Mouse (Mus musculus) forebrain, postnatal 0 days (tissue): Measurements from ENCODE around the gene Yju2. TPM values are rescaled to one million over a fixed set of nuclear protein-coding genes. Genes with fewer than 3 reads are reported as not detected.

Source experiments
- ATAC-seq: fragments of 200-750 bp; cut with Nextera tagmentation; 2 replicates; pipeline ENCODE4 v1.8.0; 2017; ENCODE audit warnings: mild to moderate bottlenecking, moderate library complexity
- DNase-seq: peaks from one replicate; pipeline ENCODE4 v3.0.0-alpha.2; 2015
- H3K27ac ChIP-seq: fragments of 300-500 bp; sonication (generic); 2 replicates; pipeline ENCODE4 v1.5.1; 2014; ENCODE audit warnings: low read depth, mild to moderate bottlenecking, antibody characterized with exemption, low read length, moderate library complexity, mixed read lengths
- H3K27me3 ChIP-seq: fragments of 300-500 bp; sonication (generic); 2 replicates; pipeline ENCODE4 v1.6.1; 2014; ENCODE audit warnings: mild to moderate bottlenecking, low read length, mixed read lengths; ENCODE audit not compliant: insufficient read depth
- H3K36me3 ChIP-seq: fragments of 300-500 bp; sonication (generic); 2 replicates; pipeline ENCODE4 v1.6.1; 2014; ENCODE audit warnings: mild to moderate bottlenecking, moderate library complexity; ENCODE audit not compliant: insufficient read depth
- H3K4me1 ChIP-seq: fragments of 300-500 bp; sonication (generic); 2 replicates; pipeline ENCODE4 v1.6.1; 2014; ENCODE audit warnings: antibody characterized with exemption; ENCODE audit not compliant: insufficient read depth
- H3K4me2 ChIP-seq: fragments of 300-500 bp; sonication (generic); 2 replicates; pipeline ENCODE4 v1.6.1; 2014; ENCODE audit warnings: low read depth, mild to moderate bottlenecking, moderate library complexity
- H3K4me3 ChIP-seq: fragments of 300-500 bp; sonication (generic); 2 replicates; pipeline ENCODE4 v1.5.1; 2014; ENCODE audit warnings: low read depth, low read length, mixed read lengths
- H3K9ac ChIP-seq: fragments of 300-500 bp; sonication (generic); 2 replicates; pipeline ENCODE4 v1.6.1; 2014; ENCODE audit warnings: mild to moderate bottlenecking
- H3K9me3 ChIP-seq: fragments of 300-500 bp; sonication (generic); 2 replicates; pipeline ENCODE4 v1.6.1; 2016; ENCODE audit warnings: low read length
- CTCF ChIP-seq: sonication (generic); IDR thresholded peaks from 2 replicates; pipeline ENCODE4 v1.5.1; 2016; ENCODE audit warnings: antibody characterized with exemption, control low read depth, low read depth
- WGBS: fragments of 180-500 bp; shearing (Covaris S2); extraction: QIAGEN DNeasy Blood & Tissue Kit; methylation state at CpG from one replicate; pipeline ENCODE4 v1.1.7; 2014; 5-methylcytosine and 5-hydroxymethylcytosine counted together
- polyA plus RNA-seq: library from polyadenylated mRNA; unstranded; fragments of >200 nt; fragmentation: Nextera tagmentation; extraction: Ambion mirVana; gene quantifications from 2 replicates; pipeline ENCODE4 v1.2.1, GENCODE M21; 2015
- total RNA-seq: library from RNA; depleted of rRNA; stranded (reverse); fragments of >200 nt; gene quantifications from 2 replicates; pipeline ENCODE4 v1.2.3, GENCODE M21; 2014

Yju2 gene
- total and polyA plus RNA-seq, 2 experiments from 2014 or later, result 12.9 to 15.2 TPM

GRCm38 (mm10) chr17:55969560-55969959 is 10.7 kb downstream of the Yju2 start:
- no peak for TF ChIP-seq CTCF
- no peaks in the 10 kb centered on the region for H3K9me3 ChIP-seq
- ATAC-seq, result peak; percentile 61

GRCm38 (mm10) chr17:55969966-55970891 is 11.3 kb downstream of the Yju2 start, which contains the start of gene Shd:
Shd (plus strand) TSS chr17:55970467.
- DNase-seq, result peak; percentile 67
- WGBS, result 9% methylated on average over 54 of the region's 55 CpGs
- Histone ChIP-seq H3K4me3 (peak within 1 kb of the TSS; percentile 72), H3K4me1 (peaks cover 13% of the 10 kb centered on the region), H3K27me3 (no peaks in the 10 kb centered on the region), H3K4me2 (peak within 1 kb of the TSS; percentile 96), H3K9ac (peak within 1 kb of the TSS; percentile 93), H3K36me3 (peaks cover 32% of the 10 kb centered on the region), H3K9me3 (no peaks in the 10 kb centered on the region), H3K27ac (peak within 1 kb of the TSS; percentile 66)
- TF ChIP-seq CTCF, result peak; percentile 34; the same call in 1 of the 2 replicates
- ATAC-seq, result peak; percentile 59

More at GRCm38 (mm10) chr17:55969560-55969959, 10.7 kb downstream of the Yju2 start:
- DNase-seq, result peak; percentile 80
- peaks cover 13% of the 10 kb centered on the region for H3K4me1 ChIP-seq
- H3K4me2 ChIP-seq, result peak overlapping the region; percentile 96
- peak overlapping the region; percentile 72 for H3K4me3 ChIP-seq
- peak overlapping the region; percentile 66 for H3K27ac ChIP-seq
- H3K27me3 ChIP-seq, result no peaks in the 10 kb centered on the region
- peak overlapping the region; percentile 93 for H3K9ac ChIP-seq
- WGBS, result 20% methylated on average over 14 of the region's 14 CpGs
- peaks cover 37% of the 10 kb centered on the region for H3K36me3 ChIP-seq

GRCm38 (mm10) chr17:55971453-55971852 is 12.6 kb downstream of the Yju2 start:
- H3K9ac ChIP-seq, result peak overlapping the region; percentile 93
- 30% methylated on average over 22 of the region's 22 CpGs for WGBS
- peaks cover 13% of the 10 kb centered on the region for H3K4me1 ChIP-seq
- no peaks in the 10 kb centered on the region for H3K27me3 ChIP-seq
- H3K36me3 ChIP-seq, result peaks cover 31% of the 10 kb centered on the region
- no peaks in the 10 kb centered on the region for H3K9me3 ChIP-seq
- ATAC-seq, result no peak
- no peak for TF ChIP-seq CTCF
- H3K4me2 ChIP-seq, result peak overlapping the region; percentile 96
- H3K27ac ChIP-seq, result no peak overlapping the region
- H3K4me3 ChIP-seq, result peak overlapping the region; percentile 72
- DNase-seq, result no peak

GRCm38 (mm10) chr17:55976255-55976862 is 17.5 kb downstream of the Yju2 start:
- DNase-seq (peak; percentile 84), ATAC-seq (peak; percentile 80)
- H3K4me2 ChIP-seq, result no peak overlapping the region
- no peak overlapping the region for H3K27ac ChIP-seq
- peak; percentile 79 for TF ChIP-seq CTCF
- H3K36me3 ChIP-seq, result peaks cover 17% of the 10 kb centered on the region
- peaks cover 5% of the 10 kb centered on the region; the same call in 1 of the 2 replicates for H3K4me1 ChIP-seq
- H3K27me3 ChIP-seq, result no peaks in the 10 kb centered on the region
- no peak overlapping the region for H3K9ac ChIP-seq
- no peaks in the 10 kb centered on the region for H3K9me3 ChIP-seq
- H3K4me3 ChIP-seq, result no peak overlapping the region
- 19% methylated on average over 13 of the region's 13 CpGs for WGBS

GRCm38 (mm10) chr17:55977301-55977700 is 18.4 kb downstream of the Yju2 start:
- peaks cover 17% of the 10 kb centered on the region for H3K36me3 ChIP-seq
- ATAC-seq (no peak), DNase-seq (no peak)
- H3K9ac ChIP-seq, result no peak overlapping the region
- H3K4me3 ChIP-seq, result no peak overlapping the region
- TF ChIP-seq CTCF, result no peak
- H3K27me3 ChIP-seq, result no peaks in the 10 kb centered on the region
- no peak overlapping the region for H3K4me2 ChIP-seq
- no peaks in the 10 kb centered on the region for H3K4me1 ChIP-seq
- WGBS, result 64% methylated on average over 3 of the region's 3 CpGs
- H3K27ac ChIP-seq, result no peak overlapping the region
- no peaks in the 10 kb centered on the region for H3K9me3 ChIP-seq

- DNase-seq (peak; percentile 91), ATAC-seq (peak; percentile 93)
- Histone ChIP-seq H3K4me3 (peak within 1 kb of the TSS; percentile 77), H3K9me3 (no peaks in the 10 kb centered on the region), H3K36me3 (peaks cover 16% of the 10 kb centered on the region), H3K27ac (peak within 1 kb of the TSS; percentile 21; the same call in 1 of the 2 replicates), H3K27me3 (no peaks in the 10 kb centered on the region), H3K4me1 (no peaks in the 10 kb centered on the region; the same call in 1 of the 2 replicates), H3K4me2 (peak within 1 kb of the TSS; percentile 84), H3K9ac (peak within 1 kb of the TSS; percentile 81)
- WGBS, result 9% methylated on average over 34 of the region's 35 CpGs
- peak; percentile 11; the same call in 1 of the 2 replicates for TF ChIP-seq CTCF
Measured at GRCm38 (mm10) chr17:55986030-55986961, 27.4 kb downstream of the Yju2 start, which contains the start of gene Fsd1. Fsd1 (plus strand) TSS chr17:55986509.
